Mouse (Mus musculus) layer of hippocampus, adult 9-11 months (tissue): ENCODE data around the gene Ptma.
"Not testable (repeated sequence)": the region's sequence is repeated elsewhere in the genome, so short reads cannot be mapped to it uniquely, and the experiment has no call there.

ENCODE experiments used
- DNase-seq: peaks from one replicate; pipeline ENCODE4 v3.0.0; 2022

The Ptma gene

GRCm38 (mm10) chr1:86497361-86497760, 29.2 kb upstream of the Ptma start:
- DNase-seq: no peak

GRCm38 (mm10) chr1:86497986-86498385, 28.5 kb upstream of the Ptma start:
- no peak for DNase-seq

GRCm38 (mm10) chr1:86498611-86499010, 27.9 kb upstream of the Ptma start:
- no peak for DNase-seq

- peak; percentile 71 for DNase-seq
Measured at GRCm38 (mm10) chr1:86499903-86500302, 26.6 kb upstream of the Ptma start.

GRCm38 (mm10) chr1:86500681-86501080, 25.8 kb upstream of the Ptma start:
- DNase-seq: no peak

GRCm38 (mm10) chr1:86501114-86501532, 25.4 kb upstream of the Ptma start:
- peak; percentile 95 for DNase-seq

GRCm38 (mm10) chr1:86501559-86501958, 25.0 kb upstream of the Ptma start:
- peak; percentile 89 for DNase-seq

- no peak for DNase-seq
Measured at GRCm38 (mm10) chr1:86502221-86503048, 24.1 kb upstream of the Ptma start.

GRCm38 (mm10) chr1:86503165-86503747, 23.3 kb upstream of the Ptma start:
- peak; percentile 41 for DNase-seq

GRCm38 (mm10) chr1:86503906-86504696, 22.4 kb upstream of the Ptma start:
- DNase-seq: peak; percentile 98

- no peak for DNase-seq
Measured at GRCm38 (mm10) chr1:86504697-86505421, 21.7 kb upstream of the Ptma start.

GRCm38 (mm10) chr1:86505461-86505860, 21.1 kb upstream of the Ptma start:
- peak; percentile 87 for DNase-seq

GRCm38 (mm10) chr1:86506420-86506819, 20.1 kb upstream of the Ptma start:
- DNase-seq: no peak

- peak; percentile 86 for DNase-seq
Measured at GRCm38 (mm10) chr1:86507866-86508265, 18.7 kb upstream of the Ptma start.

- peak; percentile 94 for DNase-seq
Measured at GRCm38 (mm10) chr1:86509410-86509809, 17.1 kb upstream of the Ptma start.

- DNase-seq: no peak
Measured at GRCm38 (mm10) chr1:86510266-86510665, 16.3 kb upstream of the Ptma start.

- DNase-seq: no peak
Measured at GRCm38 (mm10) chr1:86510676-86511441, 15.7 kb upstream of the Ptma start.

- no peak for DNase-seq
Measured at GRCm38 (mm10) chr1:86512154-86512720, 14.3 kb upstream of the Ptma start.

GRCm38 (mm10) chr1:86513031-86513430, 13.5 kb upstream of the Ptma start:
- DNase-seq: not testable (repeated sequence)

- no peak for DNase-seq
Measured at GRCm38 (mm10) chr1:86515715-86516410, 10.7 kb upstream of the Ptma start.

GRCm38 (mm10) chr1:86517076-86517475, 9.4 kb upstream of the Ptma start:
- DNase-seq: no peak
